Mouse (Mus musculus) kidney, postnatal 10 days (tissue): ENCODE data around the gene Wrnip1.

Experiments used
- DNase-seq: peaks from one replicate; pipeline ENCODE4 v3.0.0; 2021; ENCODE audit warnings: mixed read lengths

Wrnip1 gene

DNA sequence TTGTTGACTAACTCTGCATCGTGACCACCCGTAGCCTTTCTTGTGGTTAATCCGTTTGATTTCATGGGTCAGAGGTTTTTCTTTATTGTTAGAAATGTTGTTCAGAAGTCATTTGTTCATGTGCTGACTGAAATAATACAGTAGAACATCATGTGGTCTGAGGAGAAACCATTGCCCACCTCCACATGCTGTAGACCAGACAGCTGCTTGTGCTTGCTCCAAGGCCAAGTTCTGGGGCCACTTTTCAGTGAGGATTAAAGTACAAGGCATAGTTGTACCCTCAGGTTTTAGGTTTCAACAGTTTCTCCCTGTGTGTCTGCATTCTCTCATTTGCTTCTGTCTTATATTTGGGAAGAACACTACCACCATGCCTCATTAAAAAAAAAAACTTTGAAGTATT, 5.8 kb downstream of the Wrnip1 start:
- no peak for DNase-seq

DNA sequence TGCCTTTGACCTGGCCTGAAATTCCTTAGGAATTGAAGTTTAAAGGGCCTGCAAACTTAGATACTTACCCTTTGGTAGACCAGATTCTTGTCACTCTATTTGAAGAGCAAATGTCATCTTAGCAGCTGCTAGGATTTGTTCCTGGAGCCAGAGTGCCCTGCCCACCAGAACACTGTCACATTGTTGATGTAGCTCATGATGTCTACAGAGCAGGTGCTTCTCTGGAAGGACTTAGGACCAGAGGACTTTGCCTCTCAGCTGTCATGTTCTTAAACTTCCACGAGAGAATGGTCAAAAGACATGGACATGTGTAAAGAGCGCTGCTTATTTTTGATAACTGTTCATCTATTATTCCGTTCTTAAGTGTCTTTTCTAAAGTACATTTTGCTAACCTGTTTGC, 17.4 kb downstream of the Wrnip1 start:
- DNase-seq, result no peak

DNA sequence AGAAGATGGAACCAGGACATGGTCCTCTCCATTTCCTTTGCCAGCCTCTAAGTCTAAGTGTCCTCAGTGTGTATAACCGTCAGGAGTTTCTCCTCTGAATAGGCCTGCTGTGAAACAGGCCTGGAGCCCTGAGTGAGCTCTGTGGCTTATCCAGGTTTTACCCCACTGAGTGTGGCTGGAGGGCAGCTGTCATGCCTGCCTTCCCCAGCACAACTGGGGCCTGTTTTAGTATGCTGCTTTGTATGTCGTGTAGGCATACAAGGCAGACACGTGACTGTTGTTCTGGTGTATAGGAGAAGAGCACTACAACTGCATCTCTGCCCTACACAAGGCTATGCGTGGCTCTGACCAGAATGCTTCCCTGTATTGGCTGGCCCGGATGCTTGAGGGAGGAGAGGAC, 18.1 kb downstream of the Wrnip1 start:
- no peak for DNase-seq

DNA sequence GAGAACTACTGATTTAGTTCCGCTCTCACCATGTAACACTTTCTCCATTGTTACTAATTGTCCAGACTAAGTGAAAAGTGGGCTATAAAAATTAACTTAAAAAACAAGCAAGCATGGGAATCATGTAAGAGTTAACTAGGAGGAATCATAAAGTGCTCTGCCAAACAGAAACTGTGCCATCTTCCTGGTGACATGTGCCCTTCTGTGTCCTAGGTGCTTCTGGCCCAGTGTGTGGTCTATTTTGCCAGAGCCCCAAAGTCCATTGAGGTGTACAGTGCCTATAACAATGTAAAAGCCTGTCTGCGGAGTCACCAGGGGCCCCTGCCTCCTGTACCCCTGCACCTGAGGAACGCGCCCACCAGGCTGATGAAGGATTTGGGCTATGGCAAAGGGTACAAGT, 19.8 kb downstream of the Wrnip1 start:
- no peak for DNase-seq

DNA sequence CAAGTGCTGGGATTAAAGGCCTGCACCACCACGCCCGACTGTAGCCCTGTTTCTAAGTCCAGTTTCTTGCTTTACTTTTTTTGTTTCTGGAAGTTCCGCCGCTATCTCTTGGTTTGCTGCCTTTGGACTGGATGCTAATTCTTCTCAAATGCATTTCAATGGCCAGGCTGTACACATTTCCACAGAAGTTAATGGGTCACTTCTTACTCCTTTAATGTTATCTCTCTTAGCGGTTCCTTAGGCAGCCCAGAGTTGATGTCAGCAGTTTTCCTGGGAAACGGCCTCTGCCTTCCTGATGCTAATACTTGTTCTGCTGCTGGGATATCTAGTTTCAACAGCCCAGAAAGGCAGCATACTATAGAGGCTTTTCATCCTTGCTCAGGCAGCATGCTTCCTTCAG, 21.3 kb downstream of the Wrnip1 start:
- DNase-seq, result no peak

DNA sequence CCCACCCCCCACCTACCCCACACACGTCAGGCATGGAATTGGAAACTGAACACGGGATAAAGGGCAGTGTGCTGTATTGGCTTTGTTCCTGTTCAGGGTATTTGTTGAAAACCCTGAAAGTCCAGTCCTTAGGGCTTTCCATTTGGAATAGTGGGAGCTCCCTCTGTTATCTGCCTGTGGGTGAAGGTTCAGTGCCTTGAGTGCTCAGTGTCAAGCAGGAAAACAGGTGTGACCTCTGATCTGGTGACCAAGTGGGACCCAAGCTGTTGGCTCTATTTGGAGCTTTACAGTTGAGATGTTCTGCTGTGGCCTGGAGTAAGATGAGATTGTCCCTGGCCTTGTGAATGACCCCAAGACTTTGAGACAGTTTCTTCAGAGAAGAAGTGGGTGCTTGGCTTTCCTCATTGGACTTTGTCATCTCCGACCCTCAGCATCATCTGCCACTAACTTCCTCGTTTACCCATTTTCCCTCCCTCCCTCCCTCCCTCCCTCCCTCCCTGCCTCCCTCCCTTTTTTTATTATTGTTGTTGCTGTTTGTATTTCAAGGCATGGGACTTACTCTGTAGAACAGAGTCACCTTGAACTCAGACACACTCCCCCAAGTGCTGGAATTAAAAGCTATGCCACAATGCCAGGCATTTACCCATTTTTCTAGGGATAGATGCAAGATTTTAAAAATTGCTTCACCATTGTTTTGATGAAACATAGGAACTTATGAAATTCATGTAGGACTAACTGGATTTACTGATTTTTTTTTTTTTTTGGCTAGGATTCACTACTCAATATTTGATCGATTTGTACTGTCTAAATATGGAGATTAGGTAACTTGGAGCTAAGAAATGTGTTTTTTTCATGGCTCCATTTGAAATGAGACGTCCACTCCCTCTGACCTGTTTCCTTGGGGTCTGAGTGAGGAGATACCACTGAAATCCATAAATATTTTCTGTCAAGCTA, 22.8 kb downstream of the Wrnip1 start:
- no peak for DNase-seq

DNA sequence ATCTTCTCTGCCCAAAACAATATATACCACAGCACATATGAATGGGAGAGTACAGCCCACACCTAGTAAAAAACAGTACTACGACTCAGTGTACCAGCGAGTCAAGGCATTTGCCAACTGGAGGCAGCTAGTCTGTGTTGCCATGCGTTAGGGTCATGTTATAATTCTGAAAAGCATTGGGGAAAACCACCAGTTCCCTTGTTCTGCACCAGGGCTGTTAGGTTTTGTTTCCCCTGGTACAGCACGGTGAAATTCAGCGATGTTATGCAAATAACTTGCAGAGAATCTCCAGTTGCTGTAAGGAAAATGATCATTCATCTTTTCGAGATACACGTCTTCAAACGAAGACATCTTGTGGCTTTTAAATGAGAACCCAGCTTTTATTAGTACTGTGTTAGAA, 23.7 kb downstream of the Wrnip1 start:
- no peak for DNase-seq

DNA sequence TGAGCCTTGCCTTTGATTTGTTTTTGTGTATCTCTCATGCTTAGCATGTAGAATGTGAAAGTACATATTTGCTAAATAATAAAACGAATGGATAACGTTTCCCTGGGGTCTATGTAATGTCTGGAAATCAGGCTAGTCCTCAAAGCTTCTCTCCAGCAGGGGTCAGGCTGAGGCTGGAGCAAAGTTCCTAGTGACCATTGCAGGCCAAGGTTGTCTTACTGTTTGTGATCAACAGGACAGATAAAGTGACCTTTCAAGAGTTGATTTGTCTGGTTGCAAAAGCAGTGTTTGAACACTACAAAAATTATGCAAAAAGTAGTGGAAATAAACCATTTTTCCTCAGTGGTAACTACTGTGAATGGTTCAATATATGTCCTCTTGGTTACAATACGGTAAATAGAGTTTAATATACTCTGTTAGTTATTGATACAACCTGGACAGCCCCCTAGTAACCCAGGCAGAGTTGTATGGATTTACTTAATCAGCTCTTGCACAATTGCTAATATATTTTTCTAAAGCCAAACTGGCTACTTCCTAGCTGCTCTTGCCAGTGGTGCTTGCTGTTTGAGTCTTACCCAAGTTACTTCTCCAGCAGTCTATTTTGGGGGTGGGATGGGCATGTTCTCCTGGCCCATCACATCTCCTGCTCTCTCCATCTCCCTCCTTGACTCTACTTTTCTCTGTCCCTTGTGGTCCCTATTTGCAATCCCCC, 25.4 kb downstream of the Wrnip1 start:
- peak; percentile 20 for DNase-seq

DNA sequence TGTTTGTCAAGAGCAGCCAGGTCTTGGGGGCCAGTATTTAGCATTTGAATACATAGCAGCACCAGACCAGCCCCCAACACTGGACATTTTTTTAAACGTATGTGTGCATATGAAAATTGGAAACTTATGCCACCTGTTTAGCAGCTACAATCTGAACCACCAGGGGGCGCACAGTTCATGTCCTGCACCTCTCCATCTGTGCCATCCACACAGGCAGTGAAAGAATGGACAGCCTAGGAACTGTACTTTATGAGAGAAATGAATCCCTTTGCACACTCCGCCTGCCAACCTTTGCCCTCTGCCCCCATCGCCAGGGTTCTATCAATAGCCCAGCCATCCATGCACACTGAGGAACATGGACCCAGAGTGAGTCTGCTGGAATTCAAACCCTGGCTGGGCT, 26.1 kb downstream of the Wrnip1 start:
- DNase-seq, result peak; percentile 74

DNA sequence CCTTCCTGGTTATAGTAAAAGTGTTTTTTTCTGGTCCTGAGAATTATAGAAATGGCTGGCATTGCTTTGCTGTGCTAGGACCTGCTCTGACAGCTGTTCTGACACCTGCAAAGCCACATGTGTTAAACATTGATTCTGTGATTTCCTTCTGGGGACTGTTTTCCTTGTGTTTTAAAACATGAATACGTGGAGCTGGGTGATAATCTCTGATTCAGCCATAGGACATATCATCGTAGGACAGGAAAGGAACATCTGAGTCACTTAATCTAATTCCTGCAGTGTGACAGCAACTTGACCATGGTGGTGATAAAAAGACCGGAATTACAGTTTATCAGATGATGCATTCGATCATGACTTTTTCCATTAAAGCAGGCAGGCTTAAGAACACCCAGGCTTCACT, 27.0 kb downstream of the Wrnip1 start:
- DNase-seq, result no peak

DNA sequence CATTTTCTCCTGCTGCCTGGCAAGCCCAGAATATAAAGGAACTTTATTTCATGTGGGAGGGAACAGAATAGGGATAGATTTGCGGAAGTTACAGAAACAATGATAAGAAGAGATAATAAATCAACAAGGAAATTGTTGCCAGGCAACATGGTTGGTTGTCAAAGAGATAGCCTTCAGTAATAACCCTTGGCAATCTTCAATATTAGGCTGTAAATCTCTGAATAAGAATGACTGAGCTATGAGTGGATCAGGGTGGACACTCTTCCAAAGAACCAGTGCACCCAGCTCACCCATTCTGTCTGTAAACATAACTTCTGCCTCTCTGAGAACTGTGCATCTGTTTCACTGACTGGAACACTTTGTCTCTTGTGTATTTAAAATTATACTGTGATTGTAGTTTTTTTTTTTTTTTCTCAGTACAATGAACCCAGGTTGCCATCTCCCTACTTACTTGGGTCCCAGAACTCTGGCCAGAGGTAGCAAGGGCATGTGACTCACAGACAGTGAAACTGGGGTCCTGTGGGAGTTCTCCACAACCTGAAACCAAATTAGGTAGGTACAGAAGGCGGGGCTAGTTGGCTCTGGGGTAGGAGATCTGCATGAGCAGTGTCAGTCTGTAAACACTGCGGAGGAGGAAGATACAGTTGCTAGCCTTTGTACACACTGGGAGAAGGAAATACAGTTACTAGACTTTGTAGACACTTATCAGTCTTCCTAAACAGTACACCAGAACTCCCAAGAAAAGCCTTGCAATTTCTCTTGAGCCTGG, 29.9 kb downstream of the Wrnip1 start:
- no peak for DNase-seq

DNA sequence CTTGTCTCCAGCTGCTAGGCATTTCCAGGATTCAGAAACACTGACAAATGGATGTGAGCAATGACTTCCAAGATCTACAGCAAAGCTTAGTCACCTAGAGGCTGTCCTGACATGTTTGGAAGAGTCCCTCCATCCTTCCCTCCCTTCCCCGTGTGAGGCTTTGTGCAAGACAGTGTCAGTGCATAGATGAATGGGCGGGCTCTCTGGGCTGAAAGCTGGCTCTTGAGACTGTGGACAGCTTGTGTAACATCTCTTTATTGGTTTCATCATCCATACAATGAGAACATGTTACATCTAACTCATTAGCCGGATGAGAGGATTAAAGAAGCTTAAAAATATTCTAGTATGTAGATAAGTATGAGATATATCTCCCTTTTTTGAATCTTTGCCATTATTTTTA, 30.9 kb downstream of the Wrnip1 start:
- no peak for DNase-seq

DNA sequence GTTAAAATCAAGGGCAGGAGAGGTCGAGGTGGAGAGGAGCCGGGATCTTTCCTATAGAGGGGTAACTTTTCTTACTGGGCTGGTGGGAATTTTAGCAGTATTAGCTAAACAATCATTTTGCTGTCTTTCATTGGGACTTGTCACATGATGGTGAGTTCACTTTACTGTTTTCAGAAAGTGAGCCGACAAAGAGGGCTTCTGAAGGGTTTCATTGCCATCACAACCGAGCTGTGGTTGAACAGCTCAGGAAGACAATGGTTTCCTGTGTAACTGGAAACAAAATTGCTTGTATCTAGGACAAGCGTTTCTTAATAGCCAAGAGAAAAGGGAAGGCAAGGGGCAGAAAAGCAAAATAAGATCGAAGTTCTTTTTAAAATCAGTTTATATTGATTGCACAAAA, 31.4 kb downstream of the Wrnip1 start:
- no peak for DNase-seq

DNA sequence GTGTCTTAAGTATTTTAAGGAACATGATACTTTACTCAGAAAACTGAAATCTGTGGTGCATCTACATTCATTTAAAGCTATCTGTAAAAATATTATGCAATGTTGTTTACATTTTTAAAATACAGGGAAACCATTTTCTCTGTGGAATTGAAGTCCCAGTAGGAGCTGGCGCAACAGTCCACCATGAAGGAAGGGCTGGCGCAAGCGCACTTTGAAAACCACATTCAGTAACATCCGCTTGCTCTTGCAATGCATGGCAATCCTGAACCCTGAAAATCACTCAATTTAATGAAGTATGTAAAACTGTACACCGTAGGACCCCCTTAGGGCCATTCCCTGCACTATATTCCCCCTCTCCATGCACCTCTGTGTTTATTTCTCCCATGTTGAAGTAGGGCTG, 32.7 kb downstream of the Wrnip1 start:
- DNase-seq, result no peak

DNA sequence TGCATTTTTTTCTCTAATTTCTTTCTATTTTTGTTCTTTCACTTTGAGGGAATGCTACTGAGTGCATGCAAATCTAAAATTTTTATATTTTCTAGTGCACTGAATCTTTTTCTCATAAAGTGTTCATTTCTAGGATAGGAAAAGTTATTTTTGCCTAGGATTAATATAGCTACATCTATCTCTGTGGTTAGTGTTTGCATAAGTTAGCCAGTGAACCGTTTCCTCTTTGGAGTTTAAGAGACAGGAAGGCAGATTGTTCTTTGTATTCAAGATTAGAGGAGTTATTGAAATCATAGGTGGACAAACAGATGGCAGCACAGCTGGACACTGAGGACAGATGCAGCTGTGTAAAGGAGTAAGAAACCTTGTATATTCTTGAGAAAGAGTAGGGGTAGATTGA, 37.5 kb downstream of the Wrnip1 start:
- no peak for DNase-seq

DNA sequence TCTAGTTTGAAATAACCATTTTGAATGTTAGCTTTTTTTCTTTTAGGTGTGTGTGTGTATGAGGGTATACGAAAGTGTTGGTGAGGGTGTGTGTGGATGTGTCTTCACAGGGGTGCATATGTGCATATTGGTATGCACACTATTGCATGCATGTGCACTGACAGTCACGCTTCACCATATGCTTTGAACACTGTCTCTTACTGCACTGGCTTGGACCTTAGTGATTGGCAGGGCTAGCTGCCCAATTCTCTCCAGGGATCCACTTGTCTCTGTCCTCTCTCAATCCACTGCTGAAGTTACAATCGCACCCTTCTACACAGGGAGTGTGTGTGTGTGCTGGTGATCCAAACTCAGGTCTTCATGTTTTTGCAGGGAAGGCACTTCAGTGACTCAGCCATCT, 39.5 kb downstream of the Wrnip1 start:
- no peak for DNase-seq

DNA sequence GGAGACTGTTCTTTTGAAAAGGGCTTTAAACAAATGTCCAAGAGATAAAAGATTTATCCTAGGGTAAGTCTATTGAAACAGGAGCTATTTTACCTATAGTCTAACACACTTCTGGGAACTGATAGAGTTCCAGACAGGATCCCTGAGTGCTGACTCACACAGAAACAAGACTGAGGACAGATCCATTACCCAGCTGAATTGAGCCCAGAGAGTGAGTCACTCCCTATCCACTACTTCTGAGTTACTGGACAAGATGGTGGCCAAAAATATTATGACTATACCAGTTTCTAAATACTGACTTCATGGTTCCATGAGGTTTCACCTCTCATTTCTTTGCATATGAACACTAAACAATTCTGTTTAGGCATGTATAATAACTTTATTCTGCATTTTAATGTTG, 44.4 kb downstream of the Wrnip1 start:
- DNase-seq, result no peak

DNA sequence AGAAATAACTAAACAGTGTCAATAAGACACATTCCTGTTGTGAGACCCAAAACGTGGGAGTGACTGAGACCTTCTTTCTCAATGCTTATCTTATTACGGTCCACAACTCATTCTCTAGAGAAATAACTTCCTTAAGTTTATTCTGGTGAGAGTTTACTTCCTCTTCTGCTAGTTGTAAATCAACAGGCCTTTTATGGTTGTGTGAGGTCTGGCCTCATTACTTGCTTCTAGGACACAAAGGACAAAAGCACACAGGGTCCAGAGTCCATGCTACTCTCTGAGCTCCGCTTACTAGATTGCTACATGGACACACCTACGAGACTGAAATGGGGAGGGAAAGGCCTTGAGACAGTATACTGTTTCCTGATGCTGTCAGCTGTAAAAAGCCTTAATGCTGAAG, 47.3 kb downstream of the Wrnip1 start:
- DNase-seq, result peak; percentile 15

DNA sequence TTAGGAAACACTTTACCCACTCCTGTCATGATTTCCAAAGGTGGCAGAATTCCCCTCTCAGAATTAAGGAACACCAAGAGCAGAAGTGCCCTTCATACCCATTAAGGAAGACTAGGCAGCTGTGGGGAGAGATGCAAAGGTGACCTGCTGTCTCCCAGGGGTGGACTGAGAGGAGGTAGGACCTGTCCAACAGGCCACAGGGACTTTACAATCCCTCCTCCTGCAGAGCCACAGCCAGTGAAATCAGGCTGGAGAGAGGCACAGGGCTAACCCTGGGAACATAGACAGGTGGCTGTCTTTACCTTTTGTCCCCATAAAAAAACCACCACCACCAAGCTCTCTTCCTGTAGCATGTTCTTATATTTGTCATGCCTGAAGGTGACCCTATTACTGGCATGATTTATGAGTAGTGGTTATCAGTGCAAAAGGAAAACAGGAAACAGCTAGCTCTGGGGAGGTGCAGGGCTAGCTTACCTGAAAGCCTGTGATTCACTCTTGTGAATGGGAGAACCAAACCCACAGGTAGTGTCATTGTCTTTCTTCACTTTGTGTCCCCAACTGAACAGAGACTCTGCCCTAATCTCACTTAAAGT, 47.8 kb downstream of the Wrnip1 start:
- DNase-seq, result no peak

DNA sequence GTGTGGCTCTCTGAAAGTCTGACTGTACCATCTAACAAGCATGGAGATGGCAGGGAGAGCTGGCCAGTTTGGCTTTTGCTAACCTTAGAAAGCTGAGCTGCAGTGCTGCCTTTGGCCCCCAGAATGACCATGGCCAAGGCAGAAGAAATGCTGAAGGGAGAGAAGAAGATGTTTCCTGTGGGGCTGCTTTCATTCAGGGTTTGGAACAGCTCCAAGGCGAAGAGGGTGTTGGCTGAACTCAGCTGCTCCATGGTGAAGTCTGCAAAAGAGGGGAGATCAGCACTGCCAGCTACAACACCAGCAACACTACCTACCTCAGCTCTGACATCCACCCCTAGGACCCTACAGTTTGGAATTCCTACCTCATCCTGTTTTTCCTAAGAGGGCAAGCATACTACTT, 48.3 kb downstream of the Wrnip1 start:
- DNase-seq, result peak; percentile 14

DNA sequence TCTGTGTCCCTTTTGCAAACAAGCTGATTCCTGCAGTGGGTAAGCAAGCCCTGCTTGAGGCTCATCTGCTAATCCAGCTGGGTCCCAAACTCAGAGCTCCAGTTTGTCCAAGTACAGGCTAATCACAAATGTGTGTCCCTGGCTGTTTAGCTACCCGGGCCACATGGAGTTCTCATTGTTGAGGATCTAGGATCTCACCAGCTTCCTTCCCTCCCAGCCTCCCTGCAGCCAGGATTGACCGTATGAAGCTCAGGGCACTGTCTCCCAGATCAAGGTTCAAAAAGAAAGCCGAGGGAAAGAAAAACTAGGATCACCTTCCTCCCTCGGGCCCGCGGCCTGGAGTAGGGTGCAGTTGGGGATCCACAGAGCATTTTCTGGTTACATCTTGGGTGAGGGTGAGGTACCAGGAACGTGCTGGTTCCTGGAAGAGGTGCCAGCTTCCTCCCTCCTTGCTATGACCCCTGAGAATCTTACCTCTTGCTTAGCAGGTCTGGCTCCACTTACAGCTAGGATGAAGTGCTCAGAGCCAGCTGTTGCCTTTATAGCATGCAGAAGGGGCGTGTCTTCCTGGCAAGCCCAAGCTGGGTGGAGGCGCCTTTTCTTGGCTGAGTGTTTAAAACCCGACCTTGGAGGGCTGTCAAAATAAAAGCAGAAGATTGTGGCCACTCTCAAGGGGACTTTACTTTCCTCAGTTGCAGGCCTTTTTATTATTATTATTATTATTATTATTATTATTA, 49.0 kb downstream of the Wrnip1 start, which contains the start of gene Serpinb1a:
Serpinb1a (minus strand) TSS at position 518 of the 737 bp plus-strand sequence.
- peak; percentile 73 for DNase-seq

DNA sequence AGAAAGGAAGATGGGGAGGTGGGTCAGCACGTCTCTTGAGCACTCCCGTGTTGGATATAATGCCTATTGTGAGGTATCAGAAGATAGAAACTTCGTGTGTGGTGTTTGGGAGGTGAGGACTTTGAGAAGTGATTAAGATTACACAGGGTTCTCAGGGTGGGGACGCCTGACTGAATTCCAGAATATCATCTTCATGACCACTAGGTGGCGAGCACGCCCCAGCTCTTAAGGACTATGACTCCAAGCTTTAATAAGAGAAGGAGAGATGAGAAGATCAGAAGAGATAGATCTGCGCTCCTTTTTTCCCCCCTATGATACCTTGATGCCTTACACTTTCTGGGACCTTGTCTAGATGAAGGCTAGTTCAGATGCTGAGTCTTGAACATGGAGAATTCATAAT, 50.1 kb downstream of the Wrnip1 start:
- peak; percentile 67 for DNase-seq
